8 mouse cellular contexts compared by ENCODE assay signal in the genomic region with DNA sequence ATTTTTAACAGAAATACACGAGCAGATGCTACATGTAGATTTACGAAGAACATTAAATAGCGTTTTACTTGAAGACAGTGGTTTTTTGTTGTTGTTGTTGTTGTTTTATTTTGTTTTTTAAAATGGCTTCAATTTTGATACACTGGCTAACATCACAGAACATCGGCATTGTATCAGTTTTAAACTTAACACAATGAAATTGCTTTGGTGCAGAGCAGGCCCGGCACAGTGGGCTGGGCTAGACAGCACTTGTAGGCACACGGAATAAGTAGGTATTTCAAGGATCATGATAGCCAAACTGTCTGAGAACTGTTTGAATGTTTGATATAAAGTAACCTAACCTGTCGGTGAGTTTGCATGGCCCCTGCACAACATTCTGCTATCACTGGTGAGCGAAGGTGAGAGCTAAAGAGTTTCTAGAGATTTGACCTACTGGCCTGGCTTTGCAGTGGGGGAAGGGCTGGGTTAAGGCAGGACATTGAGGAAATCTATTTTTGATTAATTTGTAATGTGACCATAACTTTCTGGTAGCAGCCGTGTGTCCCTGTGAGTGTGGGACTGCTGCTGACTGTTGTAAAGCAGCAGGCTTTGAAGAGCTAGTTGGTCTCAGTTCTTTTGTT. TPM values are rescaled to one million over a fixed set of nuclear protein-coding genes. Genes with fewer than 3 reads are reported as not detected.
DNase-seq lines count a peak whose midpoint lies in the region; ATAC-seq and TF ChIP-seq lines count a peak whose summit lies in the region.

No protein-coding gene starts in this region.

- H3K27me3 ChIP-seq in MEL (ENCODE audit: control insufficient read depth in 1 of 2, insufficient read depth in 2 of 2, low read length in 2 of 2): no peaks in the 10 kb centered on the region
- H3K27me3 ChIP-seq in forebrain, embryonic 12.5 days: no peaks in the 10 kb centered on the region
- no peaks in the 10 kb centered on the region for H3K27me3 ChIP-seq in liver, embryonic 13.5 days
- H3K27me3 ChIP-seq in thymus, adult 2 months (ENCODE audit: control insufficient read depth, insufficient read depth, low read length): no peaks in the 10 kb centered on the region

- no peak for TF ChIP-seq EP300 in MEL (IDR thresholded peaks at IDR 0.05; ENCODE audit: low read depth in 1 of 2, low read length in 2 of 2)

- H3K79me2 ChIP-seq in MEL (ENCODE audit: control insufficient read depth, insufficient read depth, low read length, poor library complexity): peaks cover 28% of the 10 kb centered on the region

- no peak for TF ChIP-seq RAD21 in MEL (IDR thresholded peaks at IDR 0.05; ENCODE audit: low read depth, low read length)

- ATAC-seq in forebrain, embryonic 12.5 days (ENCODE audit: low FRiP score): no peak
- no peak for ATAC-seq in liver, embryonic 13.5 days (ENCODE audit: low read depth)

- H3K27ac ChIP-seq in MEL (ENCODE audit: control insufficient read depth, low read depth, low read length): peak overlapping the region; percentile 72
- peak overlapping the region; percentile 95; the same call in 1 of the 2 replicates for H3K27ac ChIP-seq in forebrain, embryonic 12.5 days
- peak overlapping the region; percentile 21; the same call in 1 of the 2 replicates for H3K27ac ChIP-seq in liver, embryonic 13.5 days
- H3K27ac ChIP-seq in thymus, adult 2 months (ENCODE audit: control insufficient read depth, insufficient read depth, low read length): no peak overlapping the region

- no peak for TF ChIP-seq CTCF in MEL (IDR thresholded peaks at IDR 0.05 in 2 of 3, conservative IDR thresholded peaks at IDR 0.05 in 1 of 3; ENCODE audit: control insufficient read depth in 1 of 3, insufficient read depth in 1 of 3, low read depth in 2 of 3, low read length in 3 of 3, poor library complexity in 1 of 3, severe bottlenecking in 1 of 3)
- no peak for TF ChIP-seq CTCF in thymus, adult 2 months (IDR thresholded peaks at IDR 0.05; ENCODE audit: borderline replicate concordance, control insufficient read depth, extremely low read depth, insufficient read depth, low read length, poor library complexity)

- peaks cover 0 to 27% of the 10 kb centered on the region in 2 experiments; a peak in 2 of 4 replicates for H3K36me3 ChIP-seq in MEL (ENCODE audit: control insufficient read depth in 1 of 2, insufficient read depth in 2 of 2, low read length in 2 of 2)
- H3K36me3 ChIP-seq in forebrain, embryonic 12.5 days (replicated peaks): no peaks in the 10 kb centered on the region
- no peaks in the 10 kb centered on the region for H3K36me3 ChIP-seq in liver, embryonic 13.5 days
- H3K36me3 ChIP-seq in thymus, adult 2 months (ENCODE audit: control insufficient read depth, insufficient read depth, low read length): no peaks in the 10 kb centered on the region

- no peaks in the 10 kb centered on the region for H3K9me3 ChIP-seq in MEL (replicated peaks; ENCODE audit: insufficient read depth, low read length)
- no peaks in the 10 kb centered on the region for H3K9me3 ChIP-seq in forebrain, embryonic 12.5 days
- H3K9me3 ChIP-seq in liver, embryonic 13.5 days (replicated peaks): no peaks in the 10 kb centered on the region

- peaks cover 7 to 10% of the 10 kb centered on the region in 2 experiments for H3K4me1 ChIP-seq in MEL (ENCODE audit: control insufficient read depth in 1 of 2, insufficient read depth in 2 of 2, low read length in 2 of 2)
- peaks cover 24% of the 10 kb centered on the region for H3K4me1 ChIP-seq in forebrain, embryonic 12.5 days
- peaks cover 47% of the 10 kb centered on the region for H3K4me1 ChIP-seq in liver, embryonic 13.5 days (replicated peaks)
- peaks cover 2% of the 10 kb centered on the region; the same call in 1 of the 2 replicates for H3K4me1 ChIP-seq in thymus, adult 2 months (replicated peaks; ENCODE audit: control insufficient read depth, insufficient read depth, low read length)

- DNase-seq in embryo, embryonic 10.5 days (ENCODE audit: low spot score): peak; percentile 23
- DNase-seq in embryo, embryonic 10 days (ENCODE audit: low spot score): no peak
- DNase-seq in MEL (ENCODE audit: low read depth, low spot score): peak; percentile 53
- DNase-seq in liver, embryonic 13.5 days: no peak
- no peak for DNase-seq in thymus, adult 2 months
- no peak for DNase-seq in left cerebral cortex, adult 9 months (ENCODE audit: low spot score in 2 of 2)
- DNase-seq in frontal cortex, postnatal 36 days (ENCODE audit: low spot score in 2 of 2): no peak

- H3K4me3 ChIP-seq in MEL (ENCODE audit: control insufficient read depth in 1 of 2, insufficient read depth in 1 of 2, low read depth in 2 of 2, low read length in 2 of 2): peak overlapping the region; percentile 63 to 77
- H3K4me3 ChIP-seq in forebrain, embryonic 12.5 days (replicated peaks): peak overlapping the region; percentile 56
- no peak overlapping the region for H3K4me3 ChIP-seq in liver, embryonic 13.5 days (replicated peaks)
- no peak overlapping the region for H3K4me3 ChIP-seq in thymus, adult 2 months (ENCODE audit: control insufficient read depth, insufficient read depth, low read length)

- peak overlapping the region; percentile 58 for H3K9ac ChIP-seq in MEL (ENCODE audit: control insufficient read depth, low read depth, low read length, poor library complexity, severe bottlenecking)
- H3K9ac ChIP-seq in forebrain, embryonic 12.5 days: peak overlapping the region; percentile 75
- H3K9ac ChIP-seq in liver, embryonic 13.5 days: peak overlapping the region; percentile 72; the same call in 1 of the 2 replicates

- WGBS in forebrain, embryonic 12.5 days: 54% methylated on average over 9 of the region's 9 CpGs
- 74% methylated on average over 9 of the region's 9 CpGs for WGBS in liver, embryonic 13.5 days (ENCODE audit: insufficient replicate concordance)
- WGBS in thymus, adult 2 months: 87% methylated on average over 9 of the region's 9 CpGs

- H3K4me2 ChIP-seq in forebrain, embryonic 12.5 days: peak overlapping the region; percentile 62
- H3K4me2 ChIP-seq in liver, embryonic 13.5 days: peak overlapping the region; percentile 13; the same call in 1 of the 2 replicates

- TF ChIP-seq POLR2A in MEL (IDR thresholded peaks at IDR 0.05; ENCODE audit: control insufficient read depth in 1 of 2, insufficient read depth in 1 of 2, low read depth in 1 of 2, low read length in 2 of 2, poor library complexity in 1 of 2): no peak
- TF ChIP-seq POLR2A in thymus, adult 2 months (IDR thresholded peaks at IDR 0.05; ENCODE audit: control insufficient read depth, extremely low read depth, insufficient read depth, low read length, poor library complexity): no peak

TF ChIP-seq in MEL, 35 proteins besides CTCF, POLR2A, EP300 and RAD21:
- TF ChIP-seq KAT2A (conservative IDR thresholded peaks at IDR 0.05; ENCODE audit: low read depth, low read length): no peak
- no peak for TF ChIP-seq RCOR1 (IDR thresholded peaks at IDR 0.05; ENCODE audit: low read depth, low read length)
- TF ChIP-seq JUND (IDR thresholded peaks at IDR 0.05; ENCODE audit: low read depth, low read length): no peak
- TF ChIP-seq ELF1 (IDR thresholded peaks at IDR 0.05; ENCODE audit: low read depth, low read length): no peak
- no peak for TF ChIP-seq ETS1 (IDR thresholded peaks at IDR 0.05; ENCODE audit: low read depth, low read length)
- 0 out of 2 replicates have a peak, but pooled peaks have one; percentile 9 for TF ChIP-seq TBP (IDR thresholded peaks at IDR 0.05; ENCODE audit: low read depth, low read length)
- TF ChIP-seq MXI1 (IDR thresholded peaks at IDR 0.05; ENCODE audit: low read depth, low read length): 0 out of 2 replicates have a peak, but pooled peaks have one; percentile 3
- no peak for TF ChIP-seq CHD2 (IDR thresholded peaks at IDR 0.05; ENCODE audit: low read length)

RNA-seq across cellular contexts. Expression of a gene that starts 57.4 kb away (rescaled TPM):
- total RNA-seq in MEL (2012; rRNA removed): 34.4 and 38.9 TPM in 2 replicates
- 10 to 100 TPM in 1 of 2 experiments, not detected in 1; 48.5 TPM for polyA plus RNA-seq in MEL (2012; ENCODE audit: insufficient read depth in 1 of 2, insufficient read length in 2 of 2, low read depth in 1 of 2, low replicate concordance in 2 of 2, missing spikeins in 1 of 2)
- 45.6 and 48.6 TPM in 2 replicates for polyA plus RNA-seq in forebrain, embryonic 12.5 days (2016; fragmentation: Nextera tagmentation; extraction: Ambion mirVana)
- polyA plus RNA-seq in liver, embryonic 13.5 days (2015; fragmentation: Nextera tagmentation; extraction: Ambion mirVana): 11.0 and 11.8 TPM in 2 replicates
- 8.6 and 9.7 TPM in 2 replicates for polyA plus RNA-seq in thymus, adult 2 months (2012; rRNA removed)

Comparison
In these comparisons a context has a peak if more than half of its experiments do, and no peak if none do; other contexts are left out.
1. DNase-seq: peak in embryo, embryonic 10.5 days (single experiment) and MEL (single experiment); none in embryo, embryonic 10 days (single experiment), liver, embryonic 13.5 days (single experiment), thymus, adult 2 months (single experiment), left cerebral cortex, adult 9 months (0 of 2) and frontal cortex, postnatal 36 days (0 of 2).
2. H3K4me3 ChIP-seq: peak in MEL (2 of 2) and forebrain, embryonic 12.5 days (single experiment); none in liver, embryonic 13.5 days (single experiment) and thymus, adult 2 months (single experiment).
3. Peak in every context shown above with its lines, with median percentiles within 50 percentile points of each other: H3K9ac ChIP-seq.